Mouse (Mus musculus) cerebellum, adult 11-12 months (tissue): ENCODE data around the gene Fam78a.

ENCODE experiments used
- DNase-seq: peaks from one replicate; pipeline ENCODE4 v3.0.0; 2022

Gene Fam78a

GRCm38 (mm10) chr2:32084111-32084871 lies at the start of gene Fam78a:
Gene Fam78a, minus strand, starts transcription at chr2:32084857.
- DNase-seq, result no peak

- peak; percentile 91 for DNase-seq
Measured at GRCm38 (mm10) chr2:32134039-32134438, 49.4 kb upstream of the Fam78a start.

GRCm38 (mm10) chr2:32132567-32132992 lies 47.9 kb upstream of the Fam78a start:
- DNase-seq, result peak; percentile 57

GRCm38 (mm10) chr2:32131866-32132566 lies 47.4 kb upstream of the Fam78a start:
- no peak for DNase-seq

- DNase-seq, result no peak
Measured at GRCm38 (mm10) chr2:32131205-32131834, 46.7 kb upstream of the Fam78a start.

- DNase-seq, result no peak
Measured at GRCm38 (mm10) chr2:32130435-32130834, 45.8 kb upstream of the Fam78a start.

- DNase-seq, result no peak
Measured at GRCm38 (mm10) chr2:32129383-32130074, 44.9 kb upstream of the Fam78a start.

GRCm38 (mm10) chr2:32128536-32128841 lies 43.8 kb upstream of the Fam78a start:
- no peak for DNase-seq

- DNase-seq, result no peak
Measured at GRCm38 (mm10) chr2:32127653-32128535, 43.2 kb upstream of the Fam78a start.

GRCm38 (mm10) chr2:32121785-32122184 lies 37.1 kb upstream of the Fam78a start:
- DNase-seq, result no peak

- no peak for DNase-seq
Measured at GRCm38 (mm10) chr2:32121150-32121549, 36.5 kb upstream of the Fam78a start.

- no peak for DNase-seq
Measured at GRCm38 (mm10) chr2:32119802-32120750, 35.4 kb upstream of the Fam78a start.

GRCm38 (mm10) chr2:32115851-32116268 lies 31.2 kb upstream of the Fam78a start:
- DNase-seq, result no peak

- DNase-seq, result no peak
Measured at GRCm38 (mm10) chr2:32112548-32112947, 27.9 kb upstream of the Fam78a start.

- DNase-seq, result no peak
Measured at GRCm38 (mm10) chr2:32111268-32111667, 26.6 kb upstream of the Fam78a start.

GRCm38 (mm10) chr2:32105930-32106329 lies 21.3 kb upstream of the Fam78a start:
- no peak for DNase-seq

GRCm38 (mm10) chr2:32105117-32105913 lies 20.7 kb upstream of the Fam78a start:
- no peak for DNase-seq

GRCm38 (mm10) chr2:32104122-32104521 lies 19.5 kb upstream of the Fam78a start:
- DNase-seq, result no peak

- no peak for DNase-seq
Measured at GRCm38 (mm10) chr2:32103557-32103956, 18.9 kb upstream of the Fam78a start.

- no peak for DNase-seq
Measured at GRCm38 (mm10) chr2:32102944-32103343, 18.3 kb upstream of the Fam78a start.
